Mouse (Mus musculus): ENCODE data around the gene Amer3. TPM values are rescaled to one million over a fixed set of nuclear protein-coding genes. Genes with fewer than 3 reads are reported as not detected.
"Not testable (repeated sequence)": the region's sequence is repeated elsewhere in the genome, so short reads cannot be mapped to it uniquely, and the experiment has no call there.

The Amer3 gene
- polyA plus RNA-seq (2012; fragmentation: generic; extraction: Trizol): not detected
- long read RNA-seq, experiment 1: 0 reads
- long read RNA-seq, experiment 2: 0 reads

- H3K27me3 ChIP-seq (ENCODE audit: control insufficient read depth, insufficient read depth, insufficient read length): no peaks in the 10 kb centered on the region
- no peaks in the 10 kb centered on the region for H3K36me3 ChIP-seq (ENCODE audit: control insufficient read depth, insufficient read depth)
- no peaks in the 10 kb centered on the region for H3K79me2 ChIP-seq (ENCODE audit: control insufficient read depth, insufficient read depth)
- TF ChIP-seq CEBPB (IDR thresholded peaks at IDR 0.05; ENCODE audit: low read depth) (no peak), MYOG (IDR thresholded peaks at IDR 0.05; ENCODE audit: control insufficient read depth, extremely low read depth, insufficient read length) (no peak), CTCF (IDR thresholded peaks at IDR 0.05; ENCODE audit: control insufficient read depth, insufficient read depth, insufficient read length) (no peak), USF1 (IDR thresholded peaks at IDR 0.05; ENCODE audit: low read depth) (no peak), FOSL1 (IDR thresholded peaks at IDR 0.05; ENCODE audit: insufficient read depth, low read length, poor library complexity, severe bottlenecking) (no peak), MAX (IDR thresholded peaks at IDR 0.05) (no peak), MYOD1 (IDR thresholded peaks at IDR 0.05; ENCODE audit: control insufficient read depth, insufficient read length, low read depth) (no peak)
- no peak within 1 kb of the TSS for H3ac ChIP-seq (ENCODE audit: control insufficient read depth, insufficient read length, low read depth)
- H3K79me3 ChIP-seq (ENCODE audit: low read depth): no peaks in the 10 kb centered on the region
- H3K4me3 ChIP-seq (ENCODE audit: insufficient read depth, poor library complexity, severe bottlenecking): no peak within 1 kb of the TSS
These were observed at the start of gene Amer3 for GRCm38 (mm10) chr1:34578851-34579781. TSS of gene Amer3 (plus strand) at chr1:34579657.

DNA sequence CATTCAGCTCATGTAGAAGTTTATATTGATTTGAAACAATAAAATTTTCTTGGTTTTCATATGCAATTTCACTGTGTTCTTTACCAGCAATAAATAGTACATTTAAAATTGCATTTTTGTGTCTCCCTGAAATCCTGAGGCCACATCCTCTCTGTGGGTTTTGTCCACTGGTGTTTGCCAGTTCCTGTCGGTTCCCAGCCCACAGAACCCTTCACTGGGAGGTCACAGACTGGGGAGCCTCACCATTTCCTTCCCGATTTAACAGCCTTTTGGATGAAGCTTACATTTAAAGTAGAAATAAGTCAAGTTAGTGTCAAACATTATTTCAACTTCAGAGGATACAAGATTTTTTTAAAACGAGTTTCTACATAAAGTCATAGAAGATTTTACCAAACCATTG lies 44.9 kb upstream of the Amer3 start:
- not testable (repeated sequence) for H3K36me3 ChIP-seq (ENCODE audit: control insufficient read depth, insufficient read depth); H3ac ChIP-seq (ENCODE audit: control insufficient read depth, insufficient read length, low read depth); H3K79me2 ChIP-seq (ENCODE audit: control insufficient read depth, insufficient read depth); H3K4me3 ChIP-seq (ENCODE audit: insufficient read depth, poor library complexity, severe bottlenecking); H3K79me3 ChIP-seq (ENCODE audit: low read depth)
- peaks cover 25% of the 10 kb centered on the region for H3K27me3 ChIP-seq (ENCODE audit: control insufficient read depth, insufficient read depth, insufficient read length)

DNA sequence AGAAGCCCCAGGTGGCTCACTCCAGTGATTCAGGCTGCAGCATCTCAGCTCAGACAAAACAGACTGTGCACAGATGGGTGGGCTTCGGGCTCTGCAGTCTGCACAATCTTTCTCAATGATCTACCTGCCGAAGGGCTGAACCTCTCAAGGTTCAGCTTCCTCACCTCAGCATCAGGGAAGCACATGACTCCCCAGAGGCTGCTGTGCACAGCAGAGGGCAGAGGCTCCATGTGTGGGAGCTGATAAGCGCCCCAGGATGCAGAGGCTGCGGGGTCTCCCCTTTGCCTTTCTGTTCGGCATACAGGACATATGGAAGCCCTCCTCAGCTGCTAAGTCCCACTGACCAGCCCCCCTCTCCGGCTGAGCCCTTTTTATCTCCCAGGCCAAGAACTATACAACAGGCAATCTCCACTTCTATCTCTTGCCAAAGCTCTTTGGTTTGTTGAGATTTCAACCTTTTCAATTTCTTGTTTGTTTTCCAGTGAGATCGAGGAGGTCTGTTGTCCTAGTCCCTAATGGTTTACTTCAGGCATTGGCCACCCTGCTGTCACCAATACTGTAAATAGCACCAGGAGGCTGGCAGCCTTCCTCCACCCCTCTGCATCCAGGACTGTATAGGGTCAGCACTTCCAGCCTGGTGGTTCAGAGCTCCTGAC lies 44.3 kb upstream of the Amer3 start, which contains the start of gene Cfc1:
Cfc1 (plus strand) TSS at position 606 of the 656 bp plus-strand sequence.
- H3ac ChIP-seq (ENCODE audit: control insufficient read depth, insufficient read length, low read depth); H3K36me3 ChIP-seq (ENCODE audit: control insufficient read depth, insufficient read depth); H3K79me2 ChIP-seq (ENCODE audit: control insufficient read depth, insufficient read depth); H3K79me3 ChIP-seq (ENCODE audit: low read depth); H3K4me3 ChIP-seq (ENCODE audit: insufficient read depth, poor library complexity, severe bottlenecking): not testable (repeated sequence)
- peaks cover 25% of the 10 kb centered on the region for H3K27me3 ChIP-seq (ENCODE audit: control insufficient read depth, insufficient read depth, insufficient read length)

GRCm38 (mm10) chr1:34536291-34536766 lies 43.1 kb upstream of the Amer3 start:
- Histone ChIP-seq H3K27me3 (ENCODE audit: control insufficient read depth, insufficient read depth, insufficient read length) (peaks cover 25% of the 10 kb centered on the region), H3K4me3 (ENCODE audit: insufficient read depth, poor library complexity, severe bottlenecking) (no peak overlapping the region), H3ac (ENCODE audit: control insufficient read depth, insufficient read length, low read depth) (no peak overlapping the region)

DNA sequence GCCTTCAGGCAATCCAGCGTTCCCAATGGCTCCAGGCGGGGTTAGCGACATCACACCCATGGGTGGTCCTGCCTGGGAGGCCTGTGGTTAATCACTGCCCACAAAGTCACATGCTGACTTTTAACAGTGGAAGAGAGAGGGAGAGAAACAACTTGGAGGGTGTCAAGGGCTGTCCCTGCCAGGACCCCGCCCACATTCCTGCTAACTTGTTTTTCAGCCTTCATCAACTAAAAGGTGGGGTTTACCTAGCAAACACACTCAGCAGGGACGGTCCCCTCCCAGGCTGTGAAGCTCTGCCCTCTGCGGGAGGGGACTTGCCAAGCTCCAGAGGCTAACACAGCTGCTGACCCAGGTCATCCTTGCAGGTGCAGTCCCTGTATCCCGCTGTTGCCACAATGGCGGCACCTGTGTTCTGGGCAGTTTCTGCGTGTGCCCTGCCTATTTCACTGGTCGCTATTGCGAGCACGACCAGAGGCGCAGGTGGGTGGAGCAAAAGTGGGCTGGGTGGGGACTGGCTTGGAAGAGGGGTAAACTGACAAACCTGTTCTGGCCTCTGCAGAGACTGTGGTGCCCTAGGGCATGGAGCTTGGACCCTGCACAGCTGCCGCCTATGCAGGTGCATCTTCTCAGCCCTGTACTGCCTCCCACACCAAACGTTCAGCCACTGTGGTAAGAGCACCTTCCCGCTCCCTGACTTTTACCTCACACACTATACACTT lies 42.5 kb upstream of the Amer3 start:
- Histone ChIP-seq H3K36me3 (ENCODE audit: control insufficient read depth, insufficient read depth) (no peaks in the 10 kb centered on the region), H3K79me2 (ENCODE audit: control insufficient read depth, insufficient read depth) (no peaks in the 10 kb centered on the region), H3K27me3 (ENCODE audit: control insufficient read depth, insufficient read depth, insufficient read length) (peaks cover 25% of the 10 kb centered on the region), H3K4me3 (ENCODE audit: insufficient read depth, poor library complexity, severe bottlenecking) (no peak overlapping the region), H3ac (ENCODE audit: control insufficient read depth, insufficient read length, low read depth) (no peak overlapping the region), H3K79me3 (ENCODE audit: low read depth) (no peaks in the 10 kb centered on the region)
- TF ChIP-seq MYOD1 (IDR thresholded peaks at IDR 0.05; ENCODE audit: control insufficient read depth, insufficient read length, low read depth) (no peak), MYOG (IDR thresholded peaks at IDR 0.05; ENCODE audit: control insufficient read depth, extremely low read depth, insufficient read length) (no peak)

More at GRCm38 (mm10) chr1:34536291-34536766, 43.1 kb upstream of the Amer3 start:
- no peak for TF ChIP-seq USF1 (IDR thresholded peaks at IDR 0.05; ENCODE audit: low read depth)
- TF ChIP-seq MYOD1 (IDR thresholded peaks at IDR 0.05; ENCODE audit: control insufficient read depth, insufficient read length, low read depth): no peak
- no peak for TF ChIP-seq MYOG (IDR thresholded peaks at IDR 0.05; ENCODE audit: control insufficient read depth, extremely low read depth, insufficient read length)
- no peak for TF ChIP-seq CTCF (IDR thresholded peaks at IDR 0.05; ENCODE audit: control insufficient read depth, insufficient read depth, insufficient read length)
- TF ChIP-seq CEBPB (IDR thresholded peaks at IDR 0.05; ENCODE audit: low read depth): no peak
- no peak for TF ChIP-seq MAX (IDR thresholded peaks at IDR 0.05)
- no peak for TF ChIP-seq FOSL1 (IDR thresholded peaks at IDR 0.05; ENCODE audit: insufficient read depth, low read length, poor library complexity, severe bottlenecking)
- no peaks in the 10 kb centered on the region for H3K79me2 ChIP-seq (ENCODE audit: control insufficient read depth, insufficient read depth)
- no peaks in the 10 kb centered on the region for H3K79me3 ChIP-seq (ENCODE audit: low read depth)
- H3K36me3 ChIP-seq (ENCODE audit: control insufficient read depth, insufficient read depth): no peaks in the 10 kb centered on the region

DNA sequence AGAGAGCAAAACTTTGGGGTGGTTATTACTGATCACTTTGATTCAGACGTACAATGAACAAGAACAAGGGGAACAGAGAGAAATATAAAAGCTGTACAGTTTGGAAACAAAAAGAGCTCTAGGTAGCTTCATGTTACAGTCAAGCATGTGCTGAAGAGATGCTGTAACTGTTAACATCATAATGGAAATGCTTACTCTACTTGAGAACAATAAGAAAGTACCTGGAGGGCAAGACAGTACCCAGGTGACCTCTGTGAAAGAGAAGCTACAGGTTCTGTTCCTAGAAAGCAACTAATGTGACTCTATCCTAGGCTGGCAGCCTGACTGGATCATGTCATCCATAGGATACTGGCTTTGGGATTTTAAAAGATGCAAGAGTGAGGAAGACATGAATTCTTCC lies 32.4 kb upstream of the Amer3 start:
- Histone ChIP-seq H3K79me3 (ENCODE audit: low read depth) (no peaks in the 10 kb centered on the region), H3ac (ENCODE audit: control insufficient read depth, insufficient read length, low read depth) (no peak overlapping the region), H3K36me3 (ENCODE audit: control insufficient read depth, insufficient read depth) (no peaks in the 10 kb centered on the region), H3K4me3 (ENCODE audit: insufficient read depth, poor library complexity, severe bottlenecking) (no peak overlapping the region), H3K27me3 (ENCODE audit: control insufficient read depth, insufficient read depth, insufficient read length) (no peaks in the 10 kb centered on the region), H3K79me2 (ENCODE audit: control insufficient read depth, insufficient read depth) (no peaks in the 10 kb centered on the region)
- no peak for TF ChIP-seq USF1 (IDR thresholded peaks at IDR 0.05; ENCODE audit: low read depth)
- TF ChIP-seq MYOG (IDR thresholded peaks at IDR 0.05; ENCODE audit: control insufficient read depth, extremely low read depth, insufficient read length): no peak
- no peak for TF ChIP-seq CEBPB (IDR thresholded peaks at IDR 0.05; ENCODE audit: low read depth)
- no peak for TF ChIP-seq MAX (IDR thresholded peaks at IDR 0.05)
- TF ChIP-seq CTCF (IDR thresholded peaks at IDR 0.05; ENCODE audit: control insufficient read depth, insufficient read depth, insufficient read length): no peak
- no peak for TF ChIP-seq FOSL1 (IDR thresholded peaks at IDR 0.05; ENCODE audit: insufficient read depth, low read length, poor library complexity, severe bottlenecking)
- no peak for TF ChIP-seq MYOD1 (IDR thresholded peaks at IDR 0.05; ENCODE audit: control insufficient read depth, insufficient read length, low read depth)

Data from C2C12 (cell line).